Mouse (Mus musculus) erythroblast, embryonic 14.5 days (primary cell): ENCODE results near the gene Fam129a.

Source experiments
- GATA1 ChIP-seq: IDR thresholded peaks from 2 replicates; pipeline ENCODE4 v1.6.1; 2012; ENCODE audit warnings: low read length, inconsistent platforms, mixed read lengths
- TAL1 ChIP-seq: IDR thresholded peaks from 3 replicates; pipeline ENCODE4 v1.6.1; 2012; ENCODE audit warnings: low read length, inconsistent platforms, mixed read lengths

DNA sequence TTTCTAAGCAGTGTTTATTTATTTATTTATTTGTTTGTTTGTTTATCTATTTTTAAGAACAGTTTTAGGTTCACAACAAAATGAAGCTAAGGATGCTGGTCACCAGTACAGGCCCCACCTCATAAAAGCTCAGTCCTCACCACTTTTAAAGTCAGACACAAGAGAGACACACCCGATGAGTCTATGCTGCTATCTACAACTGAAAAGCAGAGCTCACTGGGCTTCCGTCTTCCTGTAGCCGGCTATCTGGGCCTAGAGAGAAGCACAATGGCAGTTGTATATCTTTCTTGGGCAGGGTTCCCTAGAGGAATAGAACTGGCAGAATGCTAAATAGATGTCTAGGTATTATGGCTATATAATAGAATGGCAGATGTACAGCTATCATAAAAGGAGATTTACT, 26.4 kb upstream of the Fam129a start:
- no peak for TF ChIP-seq GATA1
- TF ChIP-seq TAL1: no peak
